Mouse (Mus musculus) mouse embryonic stem cell (cell line): ENCODE data around the gene Col1a1.

Source experiments
- in situ Hi-C, 2 experiments: fragments of 300-500 bp; cut with MboI; formaldehyde crosslinking; loops; 1 replicate in 1 of 2; 3 replicates in 1 of 2; pipeline ENCODE4 v1.14.3; 2019 to 2020; ENCODE audit warnings: low sequenced_read_pairs in 2 of 2, low pct_unique_long_range_greater_than_20kb in 1 of 2, mixed read lengths in 1 of 2; ENCODE audit not compliant: unreplicated experiment in 1 of 2

Col1a1 gene

GRCm38 (mm10) chr11:94990102-94990748, 54.2 kb downstream of the Col1a1 start:
- in situ Hi-C loops: no loop called here

GRCm38 (mm10) chr11:94990749-94991577, 54.9 kb downstream of the Col1a1 start, which contains the start of gene Ppp1r9b:
Gene Ppp1r9b, plus strand, starts transcription at chr11:94991035.
- in situ Hi-C loops: no loop called here

- in situ Hi-C loops: no loop called here
Observed at GRCm38 (mm10) chr11:94991641-94992479, 55.8 kb downstream of the Col1a1 start.

GRCm38 (mm10) chr11:94992480-94992753, 56.4 kb downstream of the Col1a1 start:
- in situ Hi-C loops: no loop called here

- in situ Hi-C loops: no loop called here
Observed at GRCm38 (mm10) chr11:94992754-94993606, 57.0 kb downstream of the Col1a1 start.

GRCm38 (mm10) chr11:94994208-94994814, 58.3 kb downstream of the Col1a1 start:
- in situ Hi-C loops: no loop called here

- in situ Hi-C loops: no loop called here
Observed at GRCm38 (mm10) chr11:94994947-94995772, 59.1 kb downstream of the Col1a1 start.

- in situ Hi-C loops: no loop called here
Observed at GRCm38 (mm10) chr11:94996101-94996500, 60.1 kb downstream of the Col1a1 start.

GRCm38 (mm10) chr11:94996984-94997383, 61.0 kb downstream of the Col1a1 start:
- in situ Hi-C loops: no loop called here

- in situ Hi-C loops: no loop called here
Observed at GRCm38 (mm10) chr11:94997596-94997995, 61.6 kb downstream of the Col1a1 start.

GRCm38 (mm10) chr11:94998041-94998531, 62.1 kb downstream of the Col1a1 start:
- in situ Hi-C loops: no loop called here

GRCm38 (mm10) chr11:95000128-95000527, 64.1 kb downstream of the Col1a1 start:
- in situ Hi-C loops: no loop called here

GRCm38 (mm10) chr11:95000548-95000947, 64.5 kb downstream of the Col1a1 start:
- in situ Hi-C loops: no loop called here

- in situ Hi-C loops: no loop called here
Observed at GRCm38 (mm10) chr11:95001058-95001457, 65.0 kb downstream of the Col1a1 start.

- in situ Hi-C loops: no loop called here
Observed at GRCm38 (mm10) chr11:95001584-95002347, 65.7 kb downstream of the Col1a1 start.
